10 mouse cellular contexts compared by ENCODE assay signal in genomic region chr13:63929917-63930515, GRCm38 (mm10).
DNase-seq lines count a peak whose midpoint lies in the region; ATAC-seq lines count a peak whose summit lies in the region.
"Had no signal": no experiment of that assay in that cellular context is flagged by ENCODE, and none has a peak within 500 bp of the region (broad histone marks: within the 10 kb centered on the region; RNA-seq: fewer than 3 reads in every experiment).

No protein-coding gene starts in this region.

- no peak overlapping the region for H3K4me3 ChIP-seq in hindbrain, embryonic 16.5 days (ENCODE audit: low read length)
- no peak overlapping the region for H3K4me3 ChIP-seq in hindbrain, embryonic 11.5 days (ENCODE audit: low read depth, low read length)
- no peak overlapping the region for H3K4me3 ChIP-seq in midbrain, embryonic 10.5 days
- H3K4me3 ChIP-seq in midbrain, embryonic 15.5 days: no peak overlapping the region
- H3K4me3 ChIP-seq in stomach, embryonic 16.5 days (replicated peaks; ENCODE audit: low read length): no peak overlapping the region
- H3K4me3 ChIP-seq: limb, embryonic 13.5 days; megakaryocyte, embryonic 14.5 days had no signal

- H3K9ac ChIP-seq in hindbrain, embryonic 16.5 days (ENCODE audit: low read depth, low read length): no peak overlapping the region
- no peak overlapping the region for H3K9ac ChIP-seq in hindbrain, embryonic 11.5 days (ENCODE audit: low read depth, low read length)
- H3K9ac ChIP-seq in midbrain, embryonic 15.5 days: no peak overlapping the region
- H3K9ac ChIP-seq in stomach, embryonic 16.5 days (ENCODE audit: low read length): no peak overlapping the region
- H3K9ac ChIP-seq: limb, embryonic 13.5 days had no signal

- H3K36me3 ChIP-seq in hindbrain, embryonic 16.5 days (ENCODE audit: control insufficient read depth, insufficient read depth, low read length): no peaks in the 10 kb centered on the region
- no peaks in the 10 kb centered on the region for H3K36me3 ChIP-seq in hindbrain, embryonic 11.5 days (ENCODE audit: control insufficient read depth, insufficient read depth, low read length)
- no peaks in the 10 kb centered on the region for H3K36me3 ChIP-seq in midbrain, embryonic 10.5 days
- no peaks in the 10 kb centered on the region for H3K36me3 ChIP-seq in midbrain, embryonic 15.5 days (replicated peaks)
- no peaks in the 10 kb centered on the region for H3K36me3 ChIP-seq in stomach, embryonic 16.5 days (ENCODE audit: control insufficient read depth, insufficient read depth, low read length)
- H3K36me3 ChIP-seq: limb, embryonic 13.5 days had no signal

- WGBS in hindbrain, embryonic 16.5 days: 62% methylated on average over 5 of the region's 5 CpGs
- 74% methylated on average over 5 of the region's 5 CpGs for WGBS in hindbrain, embryonic 11.5 days
- WGBS in midbrain, embryonic 10.5 days: 80% methylated on average over 5 of the region's 5 CpGs
- WGBS in midbrain, embryonic 15.5 days: 72% methylated on average over 5 of the region's 5 CpGs
- WGBS in stomach, embryonic 16.5 days: 55% methylated on average over 5 of the region's 5 CpGs

- ATAC-seq in hindbrain, embryonic 16.5 days: peak; percentile 13; the same call in 1 of the 2 replicates
- ATAC-seq in hindbrain, embryonic 11.5 days (ENCODE audit: low FRiP score): no peak
- ATAC-seq in midbrain, embryonic 15.5 days (replicated peaks): no peak
- no peak for ATAC-seq in stomach, embryonic 16.5 days (ENCODE audit: insufficient read depth, low FRiP score)
- no peak for ATAC-seq in erythroid progenitor cell, adult 5-6 weeks (replicated peaks; ENCODE audit: low FRiP score, poor library complexity, severe bottlenecking)

- H3K4me1 ChIP-seq in hindbrain, embryonic 16.5 days (ENCODE audit: control insufficient read depth, insufficient read depth, low read depth, low read length): no peaks in the 10 kb centered on the region; the same call in 1 of the 2 replicates
- no peaks in the 10 kb centered on the region; the same call in 1 of the 2 replicates for H3K4me1 ChIP-seq in hindbrain, embryonic 11.5 days (replicated peaks; ENCODE audit: control insufficient read depth, insufficient read depth, low read length)
- peaks cover 22% of the 10 kb centered on the region for H3K4me1 ChIP-seq in midbrain, embryonic 10.5 days
- H3K4me1 ChIP-seq in midbrain, embryonic 15.5 days: no peaks in the 10 kb centered on the region
- peaks cover 26% of the 10 kb centered on the region for H3K4me1 ChIP-seq in stomach, embryonic 16.5 days (ENCODE audit: control insufficient read depth, insufficient read depth, low read length)
- H3K4me1 ChIP-seq: megakaryocyte, embryonic 14.5 days had no signal

- no peak overlapping the region for H3K27ac ChIP-seq in hindbrain, embryonic 16.5 days (ENCODE audit: low read depth, low read length)
- H3K27ac ChIP-seq in hindbrain, embryonic 11.5 days (ENCODE audit: low read depth, low read length): no peak overlapping the region
- H3K27ac ChIP-seq in midbrain, embryonic 10.5 days (replicated peaks): 0 out of 2 replicates have a peak overlapping the region, but pooled peaks have one; percentile 19
- H3K27ac ChIP-seq in midbrain, embryonic 15.5 days: no peak overlapping the region
- H3K27ac ChIP-seq in stomach, embryonic 16.5 days (ENCODE audit: low read length): peak overlapping the region; percentile 35; the same call in 1 of the 2 replicates
- H3K27ac ChIP-seq: limb, embryonic 13.5 days had no signal

- H3K27me3 ChIP-seq in hindbrain, embryonic 16.5 days (replicated peaks; ENCODE audit: control insufficient read depth, insufficient read depth, low read length): no peaks in the 10 kb centered on the region
- H3K27me3 ChIP-seq in hindbrain, embryonic 11.5 days (ENCODE audit: control insufficient read depth, insufficient read depth, low read length): no peaks in the 10 kb centered on the region
- H3K27me3 ChIP-seq in midbrain, embryonic 10.5 days (ENCODE audit: low read depth, poor library complexity, severe bottlenecking): peaks cover 25% of the 10 kb centered on the region
- H3K27me3 ChIP-seq in midbrain, embryonic 15.5 days (replicated peaks): peaks cover 25% of the 10 kb centered on the region
- no peaks in the 10 kb centered on the region for H3K27me3 ChIP-seq in stomach, embryonic 16.5 days (ENCODE audit: control insufficient read depth, insufficient read depth, low read length)
- H3K27me3 ChIP-seq: limb, embryonic 13.5 days had no signal

- no peak for DNase-seq in hindbrain, embryonic 11.5 days (ENCODE audit: low spot score)
- DNase-seq in midbrain, embryonic 10.5 days (ENCODE audit: low spot score): no peak
- DNase-seq in cerebellum, postnatal 10 days: peak; percentile 43 to 44
- DNase-seq: thymus, adult 2 months had no signal

- H3K9me3 ChIP-seq in hindbrain, embryonic 16.5 days (ENCODE audit: control insufficient read depth, low read length): no peaks in the 10 kb centered on the region
- H3K9me3 ChIP-seq in hindbrain, embryonic 11.5 days (ENCODE audit: control insufficient read depth, low read length): no peaks in the 10 kb centered on the region
- no peaks in the 10 kb centered on the region for H3K9me3 ChIP-seq in midbrain, embryonic 10.5 days (replicated peaks)
- H3K9me3 ChIP-seq in midbrain, embryonic 15.5 days: no peaks in the 10 kb centered on the region
- H3K9me3 ChIP-seq in stomach, embryonic 16.5 days (replicated peaks; ENCODE audit: control insufficient read depth, low read length): no peaks in the 10 kb centered on the region
- H3K9me3 ChIP-seq: limb, embryonic 13.5 days had no signal

- H3K4me2 ChIP-seq in hindbrain, embryonic 16.5 days (ENCODE audit: low read length): no peak overlapping the region
- no peak overlapping the region for H3K4me2 ChIP-seq in hindbrain, embryonic 11.5 days (replicated peaks; ENCODE audit: low read depth, low read length)
- no peak overlapping the region for H3K4me2 ChIP-seq in midbrain, embryonic 15.5 days
- H3K4me2 ChIP-seq in stomach, embryonic 16.5 days (ENCODE audit: low read depth, low read length): no peak overlapping the region
- H3K4me2 ChIP-seq: limb, embryonic 13.5 days had no signal

Comparison
In these comparisons a context has a peak if more than half of its experiments do, and no peak if none do; other contexts are left out.
1. H3K27ac ChIP-seq: peak in midbrain, embryonic 10.5 days (single experiment) and stomach, embryonic 16.5 days (single experiment); none in hindbrain, embryonic 16.5 days (single experiment), hindbrain, embryonic 11.5 days (single experiment) and midbrain, embryonic 15.5 days (single experiment).
2. DNase-seq: peak in cerebellum, postnatal 10 days (2 of 2); none in hindbrain, embryonic 11.5 days (single experiment) and midbrain, embryonic 10.5 days (single experiment).